Comparison of ENCODE assay signal across 10 mouse cellular contexts in the genomic region with DNA sequence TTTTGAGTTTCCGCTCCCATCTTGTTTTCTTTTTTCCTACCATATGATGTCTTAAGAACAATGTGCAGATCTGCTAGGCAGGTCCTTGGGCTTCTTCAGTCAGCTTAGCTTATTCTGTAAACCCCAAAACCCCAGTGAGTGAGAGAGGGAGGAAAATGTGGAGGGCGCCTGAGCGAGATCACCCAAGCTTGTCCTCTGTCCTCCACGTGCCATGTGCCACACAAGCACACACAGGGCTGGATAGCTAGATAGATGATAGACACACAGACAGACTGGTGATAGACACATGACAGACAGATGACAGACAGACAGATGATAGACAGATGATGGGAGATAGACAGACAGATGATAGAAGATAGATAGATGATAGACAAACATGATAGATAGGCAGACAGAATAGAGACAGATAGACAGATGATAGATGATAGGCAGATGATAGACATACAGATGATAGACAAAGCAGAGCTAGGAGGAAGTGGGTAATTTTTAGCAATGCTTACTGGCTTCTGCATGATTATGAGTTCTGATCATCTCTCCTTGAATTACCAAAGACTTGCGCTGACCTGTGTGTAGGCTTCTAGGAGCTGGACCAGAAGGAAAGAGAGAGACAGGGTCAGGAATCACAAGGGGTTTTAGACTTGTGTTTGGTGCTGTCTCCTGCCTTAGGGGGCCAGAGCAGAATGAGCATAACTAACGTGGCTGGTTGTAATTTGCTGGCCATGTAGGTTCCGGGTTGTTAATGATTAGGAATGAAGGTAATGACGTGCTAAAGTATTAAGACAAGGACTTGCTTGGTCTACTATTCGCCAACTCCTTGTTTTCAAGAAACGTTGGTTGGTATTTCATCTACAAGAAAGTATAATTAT. TPM values are rescaled to one million over a fixed set of nuclear protein-coding genes. Genes with fewer than 3 reads are reported as not detected.
A peak's percentile ranks its signal among the peaks of the same experiment; 100 is the strongest.
DNase-seq lines count a peak whose midpoint lies in the region; ATAC-seq lines count a peak whose summit lies in the region.
"Had no signal": no experiment of that assay in that cellular context is flagged by ENCODE, and none has a peak within 500 bp of the region (broad histone marks: within the 10 kb centered on the region; RNA-seq: fewer than 3 reads in every experiment).

No protein-coding gene starts in this region.

- peaks cover 23% of the 10 kb centered on the region for H3K36me3 ChIP-seq in hindbrain, embryonic 10.5 days
- H3K36me3 ChIP-seq in hindbrain, embryonic 12.5 days, result peaks cover 3% of the 10 kb centered on the region; the same call in 1 of the 2 replicates
- H3K36me3 ChIP-seq in megakaryocyte, embryonic 14.5 days (replicated peaks; ENCODE audit: low read length), result peaks cover 2% of the 10 kb centered on the region
- 0 out of 2 replicates have a peak, but pooled peaks cover 5% of the 10 kb centered on the region for H3K36me3 ChIP-seq in embryonic facial prominence, embryonic 12.5 days
- H3K36me3 ChIP-seq: forebrain, embryonic 15.5 days had no signal

- peak overlapping the region; percentile 83 for H3K27ac ChIP-seq in hindbrain, embryonic 10.5 days
- no peak overlapping the region for H3K27ac ChIP-seq in hindbrain, embryonic 12.5 days
- H3K27ac ChIP-seq in embryonic facial prominence, embryonic 12.5 days, result peak overlapping the region; percentile 42; the same call in 1 of the 2 replicates
- H3K27ac ChIP-seq: forebrain, embryonic 15.5 days; left cerebral cortex, adult 2 months had no signal

- no peak overlapping the region for H3K9ac ChIP-seq in hindbrain, embryonic 12.5 days
- H3K9ac ChIP-seq in embryonic facial prominence, embryonic 12.5 days, result no peak overlapping the region
- H3K9ac ChIP-seq: forebrain, embryonic 15.5 days had no signal

- ATAC-seq in hindbrain, embryonic 12.5 days (ENCODE audit: low FRiP score), result no peak
- ATAC-seq in megakaryocyte, adult 5-6 weeks (ENCODE audit: poor library complexity, severe bottlenecking), result no peak
- ATAC-seq in embryonic facial prominence, embryonic 12.5 days (ENCODE audit: insufficient number of reproducible peaks, insufficient read depth, low FRiP score, low TSS enrichment), result no peak
- ATAC-seq: forebrain, embryonic 15.5 days had no signal

- DNase-seq in hindbrain, embryonic 10.5 days (ENCODE audit: low spot score), result no peak
- DNase-seq in mesoderm, embryonic 11.5 days (ENCODE audit: low read depth, low spot score), result peak; percentile 49
- no peak for DNase-seq in left cerebral cortex, postnatal 10 days (ENCODE audit: extremely low spot score in 1 of 2, low spot score in 2 of 2)
- DNase-seq: gastrocnemius, postnatal 10 days had no signal

- no peaks in the 10 kb centered on the region for H3K27me3 ChIP-seq in hindbrain, embryonic 10.5 days (ENCODE audit: insufficient read depth, poor library complexity, severe bottlenecking)
- H3K27me3 ChIP-seq in hindbrain, embryonic 12.5 days, result no peaks in the 10 kb centered on the region
- H3K27me3 ChIP-seq in megakaryocyte, embryonic 14.5 days (replicated peaks), result no peaks in the 10 kb centered on the region
- no peaks in the 10 kb centered on the region for H3K27me3 ChIP-seq in embryonic facial prominence, embryonic 12.5 days
- H3K27me3 ChIP-seq: forebrain, embryonic 15.5 days had no signal

- intact Hi-C loops in left cerebral cortex, postnatal 10 days (cut with DNase I), result no loop called here

- 34% methylated on average over 10 of the region's 10 CpGs for WGBS in hindbrain, embryonic 10.5 days
- 37% methylated on average over 10 of the region's 10 CpGs for WGBS in hindbrain, embryonic 12.5 days
- 41% methylated on average over 10 of the region's 10 CpGs for WGBS in embryonic facial prominence, embryonic 12.5 days

- H3K4me2 ChIP-seq in hindbrain, embryonic 12.5 days (replicated peaks), result no peak overlapping the region
- H3K4me2 ChIP-seq in embryonic facial prominence, embryonic 12.5 days (replicated peaks), result no peak overlapping the region
- H3K4me2 ChIP-seq: forebrain, embryonic 15.5 days had no signal

- peaks cover 59% of the 10 kb centered on the region for H3K4me1 ChIP-seq in hindbrain, embryonic 10.5 days (replicated peaks)
- peaks cover 42% of the 10 kb centered on the region for H3K4me1 ChIP-seq in hindbrain, embryonic 12.5 days
- H3K4me1 ChIP-seq in megakaryocyte, embryonic 14.5 days, result peaks cover 45% of the 10 kb centered on the region
- H3K4me1 ChIP-seq in embryonic facial prominence, embryonic 12.5 days, result peaks cover 55% of the 10 kb centered on the region

- H3K4me3 ChIP-seq in hindbrain, embryonic 10.5 days, result 0 out of 2 replicates have a peak overlapping the region, but pooled peaks have one; percentile 14
- no peak overlapping the region for H3K4me3 ChIP-seq in hindbrain, embryonic 12.5 days
- peak overlapping the region; percentile 15 for H3K4me3 ChIP-seq in megakaryocyte, embryonic 14.5 days (replicated peaks)
- no peak overlapping the region for H3K4me3 ChIP-seq in embryonic facial prominence, embryonic 12.5 days
- H3K4me3 ChIP-seq: forebrain, embryonic 15.5 days; left cerebral cortex, adult 2 months had no signal

- H3K9me3 ChIP-seq in hindbrain, embryonic 10.5 days, result no peaks in the 10 kb centered on the region
- H3K9me3 ChIP-seq in hindbrain, embryonic 12.5 days (replicated peaks), result no peaks in the 10 kb centered on the region
- peaks cover 22% of the 10 kb centered on the region for H3K9me3 ChIP-seq in megakaryocyte, embryonic 14.5 days
- H3K9me3 ChIP-seq in embryonic facial prominence, embryonic 12.5 days, result no peaks in the 10 kb centered on the region
- H3K9me3 ChIP-seq: forebrain, embryonic 15.5 days had no signal

RNA-seq across cellular contexts. Expression of a gene that starts 58.9 kb away (rescaled TPM):
- polyA plus RNA-seq in hindbrain, embryonic 10.5 days (2016; fragmentation: Nextera tagmentation; extraction: Ambion mirVana), result 17.2 and 20.3 TPM in 2 replicates
- polyA plus RNA-seq in hindbrain, embryonic 12.5 days (2016; fragmentation: Nextera tagmentation; extraction: Ambion mirVana), result 28.1 and 29.7 TPM in 2 replicates
- 1.3 and 1.6 TPM in 2 replicates for polyA plus RNA-seq in megakaryocyte, embryonic 14.5 days (2012; ENCODE audit: insufficient read depth, low replicate concordance)
- total RNA-seq in megakaryocyte, adult 5-6 weeks (2015), result 2.7 TPM in 2 replicates
- total RNA-seq in megakaryocyte, adult 5-6 weeks (2017), result 1.8 and 2.6 TPM in 2 replicates
- 15.5 and 16.0 TPM in 2 replicates for polyA plus RNA-seq in embryonic facial prominence, embryonic 12.5 days (2016; fragmentation: Nextera tagmentation; extraction: Ambion mirVana)
- total RNA-seq in left cerebral cortex, postnatal 10 days (2021), result 10 to 100 TPM; 42.1 to 42.2 TPM

Comparison
In these comparisons a context has a peak if more than half of its experiments do, and no peak if none do; other contexts are left out.
1. H3K4me3 ChIP-seq: peak in hindbrain, embryonic 10.5 days (single experiment) and megakaryocyte, embryonic 14.5 days (single experiment); none in hindbrain, embryonic 12.5 days (single experiment) and embryonic facial prominence, embryonic 12.5 days (single experiment).